Mouse (Mus musculus) limb, embryonic 15.5 days (tissue): ENCODE results near the gene Tmem88. TPM values are rescaled to one million over a fixed set of nuclear protein-coding genes. Genes with fewer than 3 reads are reported as not detected.

ENCODE experiments used
- ATAC-seq: fragments of 200-750 bp; cut with Nextera tagmentation; 2 replicates; pipeline ENCODE4 v1.8.0; 2017; ENCODE audit warnings: low read depth, moderate TSS enrichment; ENCODE audit not compliant: insufficient number of reproducible peaks, low FRiP score, low TSS enrichment
- H3K27ac ChIP-seq: fragments of 300-500 bp; sonication (generic); 2 replicates; pipeline ENCODE4 v1.5.1; 2015; ENCODE audit warnings: moderate library complexity, mild to moderate bottlenecking, inconsistent platforms
- H3K27me3 ChIP-seq: fragments of 300-500 bp; sonication (generic); 2 replicates; pipeline ENCODE4 v1.6.1; 2015; ENCODE audit warnings: inconsistent platforms
- H3K36me3 ChIP-seq: fragments of 300-500 bp; sonication (generic); 2 replicates; pipeline ENCODE4 v1.6.1; 2015; ENCODE audit warnings: inconsistent platforms
- H3K4me1 ChIP-seq: fragments of 300-500 bp; sonication (generic); 2 replicates; pipeline ENCODE4 v1.6.1; 2015; ENCODE audit warnings: inconsistent platforms
- H3K4me2 ChIP-seq: fragments of 300-500 bp; sonication (generic); 2 replicates; pipeline ENCODE4 v1.6.1; 2015; ENCODE audit warnings: mild to moderate bottlenecking, inconsistent platforms
- H3K4me3 ChIP-seq: fragments of 300-500 bp; sonication (generic); 2 replicates; pipeline ENCODE4 v1.5.1; 2015; ENCODE audit warnings: mild to moderate bottlenecking, inconsistent platforms
- H3K9ac ChIP-seq: fragments of 300-500 bp; sonication (generic); 2 replicates; pipeline ENCODE4 v1.6.1; 2015; ENCODE audit warnings: inconsistent platforms
- H3K9me3 ChIP-seq: fragments of 300-500 bp; sonication (generic); 2 replicates; pipeline ENCODE4 v1.6.1; 2016; ENCODE audit warnings: inconsistent platforms
- WGBS: fragments of 180-500 bp; shearing (Covaris S2); methylation state at CpG from one replicate; pipeline ENCODE4 v1.1.7; 2015; 5-methylcytosine and 5-hydroxymethylcytosine counted together
- polyA plus RNA-seq: library from polyadenylated mRNA; unstranded; fragments of >200 nt; fragmentation: Nextera tagmentation; extraction: Ambion mirVana; gene quantifications from 2 replicates; pipeline ENCODE4 v1.2.1, GENCODE M21; 2015

Tmem88 gene
- polyA plus RNA-seq, 1 experiment from 2014 or later, result 18.8 TPM

GRCm38 (mm10) chr11:69409378-69410044 lies 11.5 kb upstream of the Tmem88 start:
- Histone ChIP-seq H3K4me2 (peak overlapping the region; percentile 94), H3K9me3 (no peaks in the 10 kb centered on the region), H3K4me1 (peaks cover 58% of the 10 kb centered on the region), H3K27me3 (no peaks in the 10 kb centered on the region), H3K4me3 (peak overlapping the region; percentile 62), H3K9ac (peak overlapping the region; percentile 68), H3K27ac (peak overlapping the region; percentile 98), H3K36me3 (peaks cover 44% of the 10 kb centered on the region)
- under 1% methylated on average over 37 of the region's 46 CpGs for WGBS
- ATAC-seq, result peak; percentile 53

- peaks cover 50% of the 10 kb centered on the region for H3K4me1 ChIP-seq
- H3K9me3 ChIP-seq, result no peaks in the 10 kb centered on the region
- H3K27ac ChIP-seq, result peak overlapping the region; percentile 98
- H3K27me3 ChIP-seq, result no peaks in the 10 kb centered on the region
- H3K9ac ChIP-seq, result peak overlapping the region; percentile 68
- H3K36me3 ChIP-seq, result peaks cover 52% of the 10 kb centered on the region
- peak; percentile 57 for ATAC-seq
- peak overlapping the region; percentile 94 for H3K4me2 ChIP-seq
- peak overlapping the region; percentile 62 for H3K4me3 ChIP-seq
- WGBS, result under 1% methylated on average over 33 of the region's 33 CpGs
Observed at GRCm38 (mm10) chr11:69408541-69409377, 10.7 kb upstream of the Tmem88 start.

- H3K27me3 ChIP-seq, result no peaks in the 10 kb centered on the region
Observed at GRCm38 (mm10) chr11:69407724-69408004, 9.6 kb upstream of the Tmem88 start.

GRCm38 (mm10) chr11:69406867-69407723 lies 9.1 kb upstream of the Tmem88 start:
- 88% methylated on average over 16 of the region's 16 CpGs for WGBS
- Histone ChIP-seq H3K4me2 (no peak overlapping the region), H3K4me3 (no peak overlapping the region), H3K9me3 (no peaks in the 10 kb centered on the region), H3K27ac (no peak overlapping the region), H3K4me1 (peaks cover 34% of the 10 kb centered on the region), H3K9ac (no peak overlapping the region), H3K27me3 (no peaks in the 10 kb centered on the region), H3K36me3 (peaks cover 61% of the 10 kb centered on the region)
- no peak for ATAC-seq

More at GRCm38 (mm10) chr11:69407724-69408004, 9.6 kb upstream of the Tmem88 start:
- Histone ChIP-seq H3K27ac (no peak overlapping the region), H3K4me2 (peak overlapping the region; percentile 94; the same call in 1 of the 2 replicates), H3K9me3 (no peaks in the 10 kb centered on the region), H3K9ac (no peak overlapping the region), H3K4me3 (no peak overlapping the region), H3K36me3 (peaks cover 59% of the 10 kb centered on the region), H3K4me1 (peaks cover 39% of the 10 kb centered on the region)
- WGBS, result 84% methylated on average over 4 of the region's 4 CpGs
- ATAC-seq, result no peak

- WGBS, result 89% methylated on average over 19 of the region's 19 CpGs
- peaks cover 69% of the 10 kb centered on the region for H3K36me3 ChIP-seq
- no peak overlapping the region for H3K4me3 ChIP-seq
- no peak overlapping the region for H3K27ac ChIP-seq
- peaks cover 29% of the 10 kb centered on the region for H3K4me1 ChIP-seq
- ATAC-seq, result no peak
- no peaks in the 10 kb centered on the region for H3K27me3 ChIP-seq
- no peaks in the 10 kb centered on the region for H3K9me3 ChIP-seq
- no peak overlapping the region for H3K4me2 ChIP-seq
- H3K9ac ChIP-seq, result no peak overlapping the region
Observed at GRCm38 (mm10) chr11:69406282-69406681, 8.2 kb upstream of the Tmem88 start.

GRCm38 (mm10) chr11:69405397-69406200 lies 7.6 kb upstream of the Tmem88 start:
- 86% methylated on average over 24 of the region's 24 CpGs for WGBS
- no peak overlapping the region for H3K4me2 ChIP-seq

GRCm38 (mm10) chr11:69404595-69405396 lies 6.8 kb upstream of the Tmem88 start:
- H3K27me3 ChIP-seq, result peaks cover 9% of the 10 kb centered on the region; the same call in 1 of the 2 replicates
- H3K36me3 ChIP-seq, result peaks cover 84% of the 10 kb centered on the region
- H3K4me3 ChIP-seq, result no peak overlapping the region
- ATAC-seq, result no peak
- 91% methylated on average over 21 of the region's 24 CpGs for WGBS
- H3K4me1 ChIP-seq, result peaks cover 33% of the 10 kb centered on the region
- no peak overlapping the region for H3K27ac ChIP-seq
- no peak overlapping the region for H3K4me2 ChIP-seq
- H3K9ac ChIP-seq, result no peak overlapping the region
- H3K9me3 ChIP-seq, result no peaks in the 10 kb centered on the region

More at GRCm38 (mm10) chr11:69405397-69406200, 7.6 kb upstream of the Tmem88 start:
- peaks cover 33% of the 10 kb centered on the region for H3K4me1 ChIP-seq
- H3K27me3 ChIP-seq, result 0 out of 2 replicates have a peak, but pooled peaks cover 4% of the 10 kb centered on the region
- H3K9me3 ChIP-seq, result no peaks in the 10 kb centered on the region
- no peak overlapping the region for H3K4me3 ChIP-seq
- no peak overlapping the region for H3K9ac ChIP-seq
- peaks cover 76% of the 10 kb centered on the region for H3K36me3 ChIP-seq
- H3K27ac ChIP-seq, result no peak overlapping the region
- ATAC-seq, result no peak

- no peak overlapping the region for H3K27ac ChIP-seq
- no peak overlapping the region for H3K4me3 ChIP-seq
- 89% methylated on average over 36 of the region's 38 CpGs for WGBS
- peaks cover 9% of the 10 kb centered on the region; the same call in 1 of the 2 replicates for H3K27me3 ChIP-seq
- no peak for ATAC-seq
- H3K9me3 ChIP-seq, result no peaks in the 10 kb centered on the region
- peaks cover 88% of the 10 kb centered on the region for H3K36me3 ChIP-seq
- H3K4me2 ChIP-seq, result no peak overlapping the region
- H3K9ac ChIP-seq, result no peak overlapping the region
- H3K4me1 ChIP-seq, result peaks cover 34% of the 10 kb centered on the region
Observed at GRCm38 (mm10) chr11:69403691-69404594, 5.9 kb upstream of the Tmem88 start.

- Histone ChIP-seq H3K9me3 (no peaks in the 10 kb centered on the region), H3K4me1 (peaks cover 37% of the 10 kb centered on the region), H3K27me3 (peaks cover 9% of the 10 kb centered on the region; the same call in 1 of the 2 replicates), H3K36me3 (peaks cover 75% of the 10 kb centered on the region), H3K4me3 (no peak overlapping the region), H3K9ac (no peak overlapping the region), H3K4me2 (no peak overlapping the region), H3K27ac (no peak overlapping the region)
- no peak for ATAC-seq
- WGBS, result 85% methylated on average over 12 of the region's 12 CpGs
Observed at GRCm38 (mm10) chr11:69401987-69402386, 4.0 kb upstream of the Tmem88 start.

- H3K36me3 ChIP-seq, result peaks cover 68% of the 10 kb centered on the region
- H3K9ac ChIP-seq, result no peak overlapping the region
- no peaks in the 10 kb centered on the region for H3K9me3 ChIP-seq
- H3K4me3 ChIP-seq, result no peak overlapping the region
- 14% methylated on average over 22 of the region's 22 CpGs for WGBS
- peaks cover 9% of the 10 kb centered on the region; the same call in 1 of the 2 replicates for H3K27me3 ChIP-seq
- H3K27ac ChIP-seq, result no peak overlapping the region
- peak; percentile 50 for ATAC-seq
- H3K4me1 ChIP-seq, result peaks cover 45% of the 10 kb centered on the region
- H3K4me2 ChIP-seq, result no peak overlapping the region
Observed at GRCm38 (mm10) chr11:69401210-69401637, 3.2 kb upstream of the Tmem88 start.
